In genomic region chr10:60830000-60830399, GRCm38 (mm10) we compare ENCODE assay signal across 8 mouse cellular contexts. TPM values are rescaled to one million over a fixed set of nuclear protein-coding genes. Genes with fewer than 3 reads are reported as not detected.
DNase-seq lines count a peak whose midpoint lies in the region; ATAC-seq lines count a peak whose summit lies in the region.
"Had no signal": no experiment of that assay in that cellular context is flagged by ENCODE, and none has a peak within 500 bp of the region (broad histone marks: within the 10 kb centered on the region; RNA-seq: fewer than 3 reads in every experiment).

No protein-coding gene starts in this region.

- ATAC-seq in lung, embryonic 16.5 days (ENCODE audit: low read depth), result no peak
- ATAC-seq in forebrain, embryonic 12.5 days (ENCODE audit: low FRiP score), result no peak
- no peak for ATAC-seq in limb, embryonic 13.5 days (ENCODE audit: low FRiP score, low read depth)
- ATAC-seq in stomach, embryonic 16.5 days (ENCODE audit: insufficient read depth, low FRiP score), result no peak

- no peaks in the 10 kb centered on the region for H3K9me3 ChIP-seq in lung, embryonic 16.5 days (ENCODE audit: control insufficient read depth, low read length)
- H3K9me3 ChIP-seq in forebrain, embryonic 12.5 days, result no peaks in the 10 kb centered on the region
- no peaks in the 10 kb centered on the region for H3K9me3 ChIP-seq in limb, embryonic 13.5 days
- no peaks in the 10 kb centered on the region for H3K9me3 ChIP-seq in stomach, embryonic 16.5 days (replicated peaks; ENCODE audit: control insufficient read depth, low read length)

- peak overlapping the region; percentile 83 for H3K9ac ChIP-seq in lung, embryonic 16.5 days (ENCODE audit: low read length)
- peak overlapping the region; percentile 76; the same call in 1 of the 2 replicates for H3K9ac ChIP-seq in forebrain, embryonic 12.5 days
- H3K9ac ChIP-seq in limb, embryonic 13.5 days, result peak overlapping the region; percentile 85
- peak overlapping the region; percentile 85 for H3K9ac ChIP-seq in stomach, embryonic 16.5 days (ENCODE audit: low read length)

- H3K4me2 ChIP-seq in lung, embryonic 16.5 days (ENCODE audit: low read depth, low read length), result peak overlapping the region; percentile 94
- peak overlapping the region; percentile 97 for H3K4me2 ChIP-seq in forebrain, embryonic 12.5 days
- H3K4me2 ChIP-seq in limb, embryonic 13.5 days (replicated peaks), result peak overlapping the region; percentile 94
- peak overlapping the region; percentile 97 for H3K4me2 ChIP-seq in stomach, embryonic 16.5 days (ENCODE audit: low read depth, low read length)

- DNase-seq in lung, postnatal 14 days, result no peak
- no peak for DNase-seq in right cerebral cortex, postnatal 25 days
- no peak for DNase-seq in thymus, postnatal 10 days (ENCODE audit: low spot score in 2 of 2)
- DNase-seq: left cerebral cortex, postnatal 4 days had no signal

- H3K27me3 ChIP-seq in lung, embryonic 16.5 days (ENCODE audit: control insufficient read depth, insufficient read depth, low read depth, low read length), result peaks cover 14% of the 10 kb centered on the region
- peaks cover 84% of the 10 kb centered on the region for H3K27me3 ChIP-seq in forebrain, embryonic 12.5 days
- H3K27me3 ChIP-seq in limb, embryonic 13.5 days, result peaks cover 41% of the 10 kb centered on the region
- H3K27me3 ChIP-seq in stomach, embryonic 16.5 days (ENCODE audit: control insufficient read depth, insufficient read depth, low read length), result peaks cover 49% of the 10 kb centered on the region

- peak overlapping the region; percentile 79 for H3K4me3 ChIP-seq in lung, embryonic 16.5 days (ENCODE audit: low read length)
- peak overlapping the region; percentile 68 for H3K4me3 ChIP-seq in forebrain, embryonic 12.5 days (replicated peaks)
- H3K4me3 ChIP-seq in limb, embryonic 13.5 days, result peak overlapping the region; percentile 77
- peak overlapping the region; percentile 68 for H3K4me3 ChIP-seq in stomach, embryonic 16.5 days (replicated peaks; ENCODE audit: low read length)

- no peak overlapping the region for H3K27ac ChIP-seq in lung, embryonic 16.5 days (ENCODE audit: low read length)
- no peak overlapping the region for H3K27ac ChIP-seq in forebrain, embryonic 12.5 days
- no peak overlapping the region for H3K27ac ChIP-seq in limb, embryonic 13.5 days
- H3K27ac ChIP-seq in stomach, embryonic 16.5 days (ENCODE audit: low read length), result no peak overlapping the region

- peaks cover 44% of the 10 kb centered on the region for H3K4me1 ChIP-seq in lung, embryonic 16.5 days (replicated peaks; ENCODE audit: control insufficient read depth, insufficient read depth, low read length)
- peaks cover 55% of the 10 kb centered on the region for H3K4me1 ChIP-seq in forebrain, embryonic 12.5 days
- peaks cover 66% of the 10 kb centered on the region for H3K4me1 ChIP-seq in limb, embryonic 13.5 days
- H3K4me1 ChIP-seq in stomach, embryonic 16.5 days (ENCODE audit: control insufficient read depth, insufficient read depth, low read length), result peaks cover 32% of the 10 kb centered on the region

- no peaks in the 10 kb centered on the region for H3K36me3 ChIP-seq in lung, embryonic 16.5 days (ENCODE audit: control insufficient read depth, insufficient read depth, low read length)
- no peaks in the 10 kb centered on the region for H3K36me3 ChIP-seq in forebrain, embryonic 12.5 days (replicated peaks)
- H3K36me3 ChIP-seq in limb, embryonic 13.5 days, result no peaks in the 10 kb centered on the region
- no peaks in the 10 kb centered on the region for H3K36me3 ChIP-seq in stomach, embryonic 16.5 days (ENCODE audit: control insufficient read depth, insufficient read depth, low read length)

- 1% methylated on average over 11 of the region's 11 CpGs for WGBS in lung, embryonic 16.5 days
- under 1% methylated on average over 11 of the region's 11 CpGs for WGBS in forebrain, embryonic 12.5 days
- 1% methylated on average over 11 of the region's 11 CpGs for WGBS in limb, embryonic 13.5 days
- WGBS in stomach, embryonic 16.5 days, result 1% methylated on average over 11 of the region's 11 CpGs

RNA-seq across cellular contexts. Expression of gene Unc5b, which starts 1.4 kb away (rescaled TPM):
- polyA plus RNA-seq in lung, embryonic 16.5 days (2015; fragmentation: Nextera tagmentation; extraction: Ambion mirVana), result 6.7 and 7.3 TPM in 2 replicates
- 3.6 and 4.7 TPM in 2 replicates for polyA plus RNA-seq in forebrain, embryonic 12.5 days (2016; fragmentation: Nextera tagmentation; extraction: Ambion mirVana)
- polyA plus RNA-seq in limb, embryonic 13.5 days (2015; fragmentation: Nextera tagmentation; extraction: Ambion mirVana), result 8.1 and 8.3 TPM in 2 replicates
- 3.7 and 4.0 TPM in 2 replicates for polyA plus RNA-seq in stomach, embryonic 16.5 days (2015; fragmentation: Nextera tagmentation; extraction: Ambion mirVana)
